Mouse (Mus musculus) olfactory bulb, adult 2 months (tissue): ENCODE measurements around the gene Col1a1. TPM values are rescaled to one million over a fixed set of nuclear protein-coding genes. Genes with fewer than 3 reads are reported as not detected.

Source experiments
- H3K27ac ChIP-seq: fragments of 200-500 bp; 2 replicates; pipeline ENCODE4 v1.5.1; 2012; ENCODE audit warnings: low read depth, low read length; ENCODE audit not compliant: insufficient read depth
- H3K4me1 ChIP-seq: fragments of 200-500 bp; 2 replicates; pipeline ENCODE4 v1.6.1; 2012; ENCODE audit warnings: low read length; ENCODE audit not compliant: control insufficient read depth, insufficient read depth
- H3K4me3 ChIP-seq: fragments of 200-500 bp; 2 replicates; pipeline ENCODE4 v1.5.1; 2012; ENCODE audit warnings: mild to moderate bottlenecking, low read depth, low read length, moderate library complexity; ENCODE audit not compliant: insufficient read depth
- CTCF ChIP-seq: fragments of 200-500 bp; IDR thresholded peaks from 2 replicates; pipeline ENCODE4 v1.5.1; 2012; ENCODE audit warnings: low read depth, mild to moderate bottlenecking, low read length, moderate library complexity; ENCODE audit not compliant: insufficient read depth
- POLR2A ChIP-seq: fragments of 200-500 bp; IDR thresholded peaks from 2 replicates; pipeline ENCODE4 v1.6.1; 2012; ENCODE audit warnings: mild to moderate bottlenecking, low read depth, low read length, moderate library complexity; ENCODE audit not compliant: insufficient read depth
- WGBS: fragments of 180-500 bp; shearing (Covaris S2); methylation state at CpG from one replicate; pipeline ENCODE4 v1.1.7; 2018; 5-methylcytosine and 5-hydroxymethylcytosine counted together
- polyA plus RNA-seq: library from polyadenylated mRNA; stranded (reverse); fragments of >200 nt; gene quantifications from 2 replicates; pipeline ENCODE4 v1.2.4, GENCODE M21; 2012; ENCODE audit warnings: low replicate concordance; ENCODE audit not compliant: missing spikeins, insufficient read depth, insufficient read length

The Col1a1 gene
- polyA plus RNA-seq, 1 experiment, result not detected

GRCm38 (mm10) chr11:94990749-94991577 is 54.9 kb downstream of the Col1a1 start, which contains the start of gene Ppp1r9b:
Gene Ppp1r9b (plus strand): TSS chr11:94991035.
- peak within 1 kb of the TSS; percentile 92 for H3K4me3 ChIP-seq
- WGBS, result under 1% methylated on average over 56 of the region's 69 CpGs
- TF ChIP-seq POLR2A (peak; percentile 57), CTCF (peak; percentile 61; the same call in 1 of the 2 replicates)
- H3K27ac ChIP-seq, result peak within 1 kb of the TSS; percentile 99
- H3K4me1 ChIP-seq, result peaks cover 44% of the 10 kb centered on the region

GRCm38 (mm10) chr11:94991641-94992479 is 55.8 kb downstream of the Col1a1 start:
- Histone ChIP-seq H3K27ac (peak overlapping the region; percentile 86), H3K4me1 (peaks cover 52% of the 10 kb centered on the region), H3K4me3 (peak overlapping the region; percentile 92)
- under 1% methylated on average over 99 of the region's 99 CpGs for WGBS
- TF ChIP-seq CTCF, result no peak
- TF ChIP-seq POLR2A, result no peak

GRCm38 (mm10) chr11:94992480-94992753 is 56.4 kb downstream of the Col1a1 start:
- peak overlapping the region; percentile 86 for H3K27ac ChIP-seq
- WGBS, result under 1% methylated on average over 20 of the region's 20 CpGs
- TF ChIP-seq CTCF (no peak), POLR2A (no peak)
- H3K4me3 ChIP-seq, result peak overlapping the region; percentile 92
- H3K4me1 ChIP-seq, result peaks cover 57% of the 10 kb centered on the region

- Histone ChIP-seq H3K4me1 (peaks cover 59% of the 10 kb centered on the region), H3K4me3 (peak overlapping the region; percentile 92), H3K27ac (peak overlapping the region; percentile 86)
- WGBS, result under 1% methylated on average over 22 of the region's 22 CpGs
- TF ChIP-seq POLR2A (0 out of 2 replicates have a peak, but pooled peaks have one; percentile 16), CTCF (no peak)
Measured at GRCm38 (mm10) chr11:94992754-94993606, 57.0 kb downstream of the Col1a1 start.

- TF ChIP-seq CTCF (no peak), POLR2A (no peak)
- 8% methylated on average over 10 of the region's 10 CpGs for WGBS
- Histone ChIP-seq H3K27ac (0 out of 2 replicates have a peak overlapping the region, but pooled peaks have one; percentile 6), H3K4me3 (peak overlapping the region; percentile 92), H3K4me1 (peaks cover 55% of the 10 kb centered on the region)
Measured at GRCm38 (mm10) chr11:94994208-94994814, 58.3 kb downstream of the Col1a1 start.

- H3K4me3 ChIP-seq, result peak overlapping the region; percentile 92
- H3K4me1 ChIP-seq, result peaks cover 58% of the 10 kb centered on the region
- WGBS, result 61% methylated on average over 11 of the region's 11 CpGs
- TF ChIP-seq CTCF (no peak), POLR2A (no peak)
- no peak overlapping the region for H3K27ac ChIP-seq
Measured at GRCm38 (mm10) chr11:94994947-94995772, 59.1 kb downstream of the Col1a1 start.

- Histone ChIP-seq H3K27ac (no peak overlapping the region), H3K4me3 (peak overlapping the region; percentile 19; the same call in 1 of the 2 replicates), H3K4me1 (peaks cover 64% of the 10 kb centered on the region)
- WGBS, result 72% methylated on average over 8 of the region's 8 CpGs
- no peak for TF ChIP-seq POLR2A
- TF ChIP-seq CTCF, result no peak
Measured at GRCm38 (mm10) chr11:94996101-94996500, 60.1 kb downstream of the Col1a1 start.
